Mouse (Mus musculus): ENCODE measurements at regions not wholly inside any gene's neighbourhood (a gene's known extent, or its start where the extent isn't known, plus 50 kb on each side); places are given as distances from the start of the nearest gene placed in this dataset.

DNA sequence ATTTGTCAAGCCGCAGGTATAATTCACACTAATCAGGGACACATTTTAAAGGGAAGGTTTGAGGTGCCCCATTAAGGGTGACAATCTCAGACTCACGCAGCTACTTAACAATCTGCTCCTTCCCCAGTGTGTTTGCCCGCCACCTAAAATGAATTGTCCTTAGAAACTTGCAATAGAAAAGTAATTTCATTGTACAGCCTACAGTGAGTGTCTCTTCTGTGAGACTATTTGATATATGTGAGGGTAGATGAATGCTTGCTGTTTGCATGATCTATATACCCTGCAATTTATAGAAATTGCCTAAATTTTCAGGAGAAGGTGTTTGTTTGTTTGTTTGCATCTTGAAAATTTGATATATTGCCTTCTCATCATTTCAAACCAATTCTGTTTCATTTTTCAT lies 135.1 kb upstream of the Ogfrl1 start:
- Histone ChIP-seq H3K4me3 (no peak overlapping the region), H3K27ac (no peak overlapping the region)
- intact Hi-C loops (cut with DNase I) = no loop called here
- TF ChIP-seq CTCF (IDR thresholded peaks at IDR 0.05) = no peak
- DNase-seq (ENCODE audit: extremely low spot score in 1 of 2, low spot score in 2 of 2) = no peak

DNA sequence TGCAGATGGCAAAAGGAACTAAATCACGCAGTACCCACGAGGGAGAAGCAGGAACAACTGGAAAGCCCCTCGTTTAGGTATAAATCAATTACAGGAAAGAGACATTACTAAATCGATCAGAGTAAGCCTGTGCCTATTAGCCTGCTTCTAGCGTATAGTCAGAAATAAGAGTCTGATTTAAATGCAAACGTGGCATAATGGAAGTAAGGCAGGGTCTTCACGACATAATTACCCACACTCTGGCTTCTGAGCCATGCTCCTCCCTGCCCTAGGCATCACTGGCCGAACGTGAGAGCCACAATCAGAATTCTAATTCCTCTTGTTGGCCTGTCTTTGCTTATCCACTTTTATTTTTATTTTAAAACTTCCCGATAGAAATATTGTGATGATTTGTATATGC lies 139.0 kb upstream of the Ogfrl1 start:
- no peak overlapping the region for H3K27ac ChIP-seq
- DNase-seq (ENCODE audit: extremely low spot score in 1 of 2, low spot score in 2 of 2) = no peak
- H3K4me3 ChIP-seq = no peak overlapping the region
- intact Hi-C loops (cut with DNase I) = no loop called here
- TF ChIP-seq CTCF (IDR thresholded peaks at IDR 0.05) = no peak

DNA sequence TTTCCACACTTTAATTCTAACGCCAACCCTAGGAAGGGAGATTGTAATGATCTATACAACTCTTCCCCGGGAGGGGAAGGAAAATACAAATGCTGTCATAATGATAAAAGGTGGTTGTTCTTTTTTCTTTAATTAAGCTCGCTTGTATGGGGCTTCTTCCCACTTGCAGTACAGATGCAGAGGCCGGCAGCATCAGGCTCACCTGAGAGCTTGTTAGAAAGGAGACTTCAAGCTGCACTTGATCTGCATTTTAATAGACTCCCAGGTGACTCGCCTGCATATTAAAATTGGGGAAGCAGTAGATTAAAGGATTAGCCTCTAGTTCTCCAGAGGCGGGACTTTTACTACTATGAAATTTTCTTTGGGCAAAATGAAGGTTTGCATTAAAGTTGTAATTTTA lies 140.8 kb upstream of the Ogfrl1 start:
- Histone ChIP-seq H3K27ac (no peak overlapping the region), H3K4me3 (no peak overlapping the region)
- intact Hi-C loops (cut with DNase I) = no loop called here
- no peak for TF ChIP-seq CTCF (IDR thresholded peaks at IDR 0.05)
- no peak for DNase-seq (ENCODE audit: extremely low spot score in 1 of 2, low spot score in 2 of 2)

DNA sequence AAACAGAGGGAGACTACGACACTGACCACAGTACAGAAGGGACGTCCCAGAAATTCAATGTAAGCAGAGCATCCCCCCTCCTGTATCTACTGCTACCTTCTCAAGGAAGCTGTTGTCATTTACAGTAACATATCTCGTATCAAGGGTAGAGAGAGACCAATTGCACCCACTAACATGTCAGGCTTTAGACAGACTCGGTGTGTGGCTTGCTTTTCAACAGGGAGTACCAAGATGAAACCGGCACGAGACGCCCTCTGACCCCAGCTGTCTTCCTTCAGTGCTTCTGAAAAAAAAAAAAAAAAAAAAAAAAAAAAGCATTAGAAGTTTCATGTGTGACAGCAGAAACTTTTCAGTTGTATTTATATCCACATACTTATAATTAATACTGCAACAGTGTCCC lies 143.0 kb upstream of the Ogfrl1 start:
- no peak for DNase-seq (ENCODE audit: extremely low spot score in 1 of 2, low spot score in 2 of 2)
- intact Hi-C loops (cut with DNase I) = no loop called here
- H3K27ac ChIP-seq = no peak overlapping the region
- TF ChIP-seq CTCF (IDR thresholded peaks at IDR 0.05) = no peak
- no peak overlapping the region for H3K4me3 ChIP-seq

DNA sequence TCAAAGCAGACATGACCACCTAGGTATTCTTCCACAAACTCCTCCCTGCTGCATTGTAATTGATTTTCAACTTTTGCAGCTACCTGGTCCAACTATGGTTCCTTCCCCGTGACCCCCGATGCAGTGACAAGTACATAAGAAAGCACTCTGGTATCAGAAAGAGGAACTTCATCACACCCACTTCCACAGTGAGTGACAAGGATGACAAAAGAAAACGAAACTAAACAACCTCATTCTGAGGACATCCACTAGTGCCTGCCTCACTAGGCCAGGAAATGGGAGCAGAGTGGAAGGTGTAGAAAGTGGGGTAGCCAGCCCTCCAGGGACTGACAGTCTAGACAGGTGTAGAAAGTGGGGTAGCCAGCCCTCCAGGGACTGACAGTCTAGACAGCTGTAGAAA lies 158.2 kb upstream of the Ogfrl1 start:
- intact Hi-C loops (cut with DNase I) = no loop called here
- Histone ChIP-seq H3K4me3 (no peak overlapping the region), H3K27ac (no peak overlapping the region)
- no peak for DNase-seq (ENCODE audit: extremely low spot score in 1 of 2, low spot score in 2 of 2)
- TF ChIP-seq CTCF (IDR thresholded peaks at IDR 0.05) = no peak

DNA sequence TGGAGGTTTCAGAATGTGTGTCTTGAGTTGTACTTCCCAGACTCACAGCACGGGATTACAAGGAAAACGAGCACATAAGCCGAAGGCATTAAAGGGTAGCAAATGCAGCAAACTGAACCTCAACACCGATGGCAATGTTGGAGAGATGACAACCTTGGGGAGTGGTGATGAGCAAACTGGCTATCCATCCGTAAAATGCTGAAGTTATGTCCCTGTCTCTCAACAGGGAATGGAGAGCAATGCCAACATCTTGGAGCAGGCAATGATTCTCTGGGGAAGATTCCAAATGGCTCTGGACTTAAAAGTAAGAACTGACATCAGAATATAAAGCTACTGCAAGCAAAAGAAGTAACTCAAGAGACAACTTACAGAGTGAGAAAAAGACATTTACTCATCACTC lies 170.5 kb upstream of the Ogfrl1 start:
- Histone ChIP-seq H3K27ac (no peak overlapping the region), H3K4me3 (no peak overlapping the region)
- no peak for DNase-seq (ENCODE audit: extremely low spot score in 1 of 2, low spot score in 2 of 2)
- intact Hi-C loops (cut with DNase I) = no loop called here
- no peak for TF ChIP-seq CTCF (IDR thresholded peaks at IDR 0.05)

DNA sequence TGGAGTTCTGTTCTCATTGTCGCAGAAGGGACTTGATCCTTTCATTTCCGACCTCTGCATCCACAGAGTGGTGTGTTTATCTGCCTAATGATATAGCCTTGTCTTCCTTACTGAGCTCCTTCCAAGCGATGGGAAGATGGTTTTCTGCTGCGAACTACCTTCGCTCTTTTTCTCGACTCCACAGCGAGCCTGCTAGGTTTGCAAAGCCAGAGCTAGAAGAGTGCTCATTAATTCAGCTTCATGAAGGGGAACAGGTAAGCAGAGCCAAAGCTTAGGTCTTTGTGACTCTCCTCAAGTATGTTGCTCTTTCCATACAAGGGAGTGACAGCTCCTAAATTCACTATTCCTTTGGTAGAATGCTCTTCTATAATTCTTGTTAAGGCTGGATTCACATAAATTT lies 176.9 kb upstream of the Ogfrl1 start:
- no peak for DNase-seq (ENCODE audit: extremely low spot score in 1 of 2, low spot score in 2 of 2)
- TF ChIP-seq CTCF (IDR thresholded peaks at IDR 0.05) = no peak
- intact Hi-C loops (cut with DNase I) = no loop called here
- Histone ChIP-seq H3K27ac (no peak overlapping the region), H3K4me3 (no peak overlapping the region)

DNA sequence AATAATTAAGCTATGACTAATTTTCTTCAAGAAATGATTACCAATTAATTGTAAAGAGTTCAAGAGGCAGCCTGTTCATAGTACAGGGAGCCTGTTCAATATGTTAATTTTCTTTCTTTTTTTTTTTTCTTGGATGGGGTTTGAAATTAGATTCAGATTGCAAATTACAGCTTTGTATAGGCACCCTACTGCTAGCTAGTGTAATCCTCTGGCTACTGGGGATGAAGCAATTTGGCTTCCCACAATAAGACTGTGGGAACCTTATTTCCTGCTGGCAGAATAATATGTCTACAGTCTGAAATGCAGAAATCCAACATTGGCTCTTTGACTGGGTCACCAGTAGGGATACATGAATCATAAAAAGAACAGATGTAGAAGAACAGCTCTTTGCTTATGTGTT lies 177.4 kb upstream of the Ogfrl1 start:
- no peak for DNase-seq (ENCODE audit: extremely low spot score in 1 of 2, low spot score in 2 of 2)
- Histone ChIP-seq H3K4me3 (no peak overlapping the region), H3K27ac (no peak overlapping the region)
- intact Hi-C loops (cut with DNase I) = no loop called here
- TF ChIP-seq CTCF (IDR thresholded peaks at IDR 0.05) = no peak

DNA sequence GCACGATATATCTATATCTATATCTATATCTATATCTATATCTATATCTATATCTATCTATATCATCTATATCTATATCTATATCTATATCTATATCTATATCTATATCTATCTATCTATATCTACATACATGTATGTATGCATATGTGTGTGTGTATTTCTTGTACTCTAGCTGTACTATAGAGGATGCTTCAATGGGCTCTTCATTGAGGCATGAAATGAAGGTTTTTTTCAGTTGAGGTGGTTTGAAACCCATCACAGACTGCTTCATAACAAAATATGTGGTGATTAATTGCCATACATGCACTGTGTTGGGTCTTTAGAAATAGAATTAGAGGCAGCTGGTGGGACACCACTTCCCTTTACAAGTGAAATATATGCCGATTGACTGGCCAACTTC lies 177.9 kb upstream of the Ogfrl1 start:
- intact Hi-C loops (cut with DNase I) = no loop called here
- DNase-seq (ENCODE audit: extremely low spot score in 1 of 2, low spot score in 2 of 2) = no peak

DNA sequence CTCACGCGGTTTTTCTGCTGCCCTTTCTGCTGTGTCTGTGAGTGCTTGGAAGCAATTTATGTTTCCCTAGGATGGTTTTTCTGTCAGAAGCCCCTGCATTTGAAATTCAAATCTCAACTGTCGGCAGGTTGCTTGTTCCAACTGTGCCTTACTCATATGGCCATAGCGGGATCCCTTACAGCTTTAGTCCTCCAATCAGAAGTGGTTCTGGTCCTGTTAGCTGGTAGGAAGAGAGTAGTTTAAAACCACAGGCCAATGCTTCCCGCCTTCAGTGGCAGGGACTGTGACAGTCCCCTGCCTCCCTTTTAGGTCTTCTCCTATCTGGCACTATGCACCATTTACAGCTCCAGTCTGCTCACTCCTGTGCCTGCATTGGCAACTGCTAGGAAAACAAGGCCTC lies 178.6 kb upstream of the Ogfrl1 start:
- no peak for DNase-seq (ENCODE audit: extremely low spot score in 1 of 2, low spot score in 2 of 2)
- Histone ChIP-seq H3K27ac (no peak overlapping the region), H3K4me3 (no peak overlapping the region)
- no peak for TF ChIP-seq CTCF (IDR thresholded peaks at IDR 0.05)
- intact Hi-C loops (cut with DNase I) = no loop called here

More for the DNA sequence above, 177.9 kb upstream of the Ogfrl1 start:
- no peak overlapping the region for H3K27ac ChIP-seq
- H3K4me3 ChIP-seq = no peak overlapping the region
- no peak for TF ChIP-seq CTCF (IDR thresholded peaks at IDR 0.05)

DNA sequence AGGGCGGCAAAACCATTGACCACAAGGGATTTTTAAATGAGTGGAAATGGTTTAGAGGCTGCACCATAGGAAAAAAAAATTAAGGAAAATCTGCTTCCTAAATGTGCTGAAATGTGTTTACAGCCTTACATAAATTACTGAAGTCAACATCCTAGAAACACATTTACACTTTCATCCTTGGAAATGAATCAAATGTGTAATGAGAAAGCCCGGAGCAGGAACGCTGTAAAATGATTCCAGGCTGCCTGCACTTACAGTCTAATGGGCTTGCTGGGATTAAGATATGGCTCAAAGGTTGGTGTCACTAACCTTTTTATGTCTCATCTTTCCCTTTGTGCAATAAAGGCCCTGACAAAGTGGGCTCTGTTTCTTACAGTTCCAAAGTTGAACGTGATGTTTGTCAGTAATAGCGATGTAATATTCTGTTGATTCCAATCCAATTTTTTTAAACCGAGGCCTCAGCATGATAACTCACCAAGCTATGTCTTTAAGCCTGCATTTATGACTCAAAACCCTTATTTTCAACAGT lies 172.1 kb upstream of the B3gat2 start:
- Histone ChIP-seq H3K27ac (no peak overlapping the region), H3K4me3 (no peak overlapping the region)
- intact Hi-C loops (cut with DNase I) = no loop called here
- no peak for TF ChIP-seq CTCF (IDR thresholded peaks at IDR 0.05)
- no peak for DNase-seq (ENCODE audit: extremely low spot score in 1 of 2, low spot score in 2 of 2)

DNA sequence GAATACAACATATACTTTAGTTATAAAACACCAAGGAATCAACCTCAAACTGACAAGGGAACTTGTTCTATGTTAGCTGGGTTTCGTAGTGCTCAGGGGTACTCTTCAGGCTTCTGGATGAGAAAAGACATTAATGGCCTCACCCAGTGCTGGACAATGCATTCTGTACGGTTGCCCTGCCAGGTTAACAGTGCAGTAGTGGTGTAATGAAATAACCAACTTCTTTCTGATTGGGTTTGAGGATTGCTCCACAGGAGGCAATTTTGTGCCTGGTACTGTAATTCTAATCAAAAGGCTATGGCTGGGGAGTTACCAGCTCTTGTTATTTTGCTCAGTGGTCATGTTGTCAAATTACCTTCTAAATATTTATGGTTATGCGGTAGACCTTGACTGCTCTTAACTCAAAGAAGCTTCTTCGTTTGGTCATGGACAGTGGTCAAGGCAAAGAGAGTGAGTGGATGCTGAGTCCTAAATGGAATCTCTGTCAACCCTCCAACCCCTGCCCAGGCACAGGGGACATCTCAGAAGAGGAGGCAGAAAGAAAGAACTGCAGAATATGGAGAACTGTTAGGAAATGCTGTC lies 158.8 kb upstream of the B3gat2 start:
- no peak for DNase-seq (ENCODE audit: extremely low spot score in 1 of 2, low spot score in 2 of 2)
- intact Hi-C loops (cut with DNase I) = no loop called here
- Histone ChIP-seq H3K4me3 (no peak overlapping the region), H3K27ac (no peak overlapping the region)
- no peak for TF ChIP-seq CTCF (IDR thresholded peaks at IDR 0.05)

DNA sequence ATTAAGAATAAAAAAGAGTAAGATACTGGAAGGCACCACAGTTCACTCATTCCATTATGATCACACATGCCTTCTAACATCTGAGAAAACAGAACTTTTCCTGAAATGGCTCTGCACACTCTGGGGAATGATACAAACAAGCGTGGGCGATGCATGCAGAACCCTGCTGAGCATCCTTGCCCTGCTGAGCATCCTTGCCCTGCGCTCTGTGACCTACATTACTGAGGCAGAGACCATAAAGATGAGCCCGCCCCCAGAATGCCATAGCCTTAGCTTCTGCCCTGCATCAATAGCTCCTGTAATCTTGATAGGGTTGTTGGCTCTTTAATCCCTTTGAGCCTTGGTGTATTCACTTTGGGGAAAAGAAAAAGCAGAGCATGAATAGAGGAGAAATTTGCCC lies 132.2 kb upstream of the B3gat2 start:
- Histone ChIP-seq H3K4me3 (no peak overlapping the region), H3K27ac (no peak overlapping the region)
- TF ChIP-seq CTCF (IDR thresholded peaks at IDR 0.05) = no peak
- intact Hi-C loops (cut with DNase I) = no loop called here
- DNase-seq (ENCODE audit: extremely low spot score in 1 of 2, low spot score in 2 of 2) = no peak
